1 mouse cellular context compared by ENCODE assay signal in genomic region chr4:115038242-115038641, GRCm38 (mm10).
TF ChIP-seq lines count a peak whose summit lies in the region.

No protein-coding gene starts in this region.

TF ChIP-seq in MEL, 35 proteins besides CTCF, POLR2A, EP300 and RAD21 (continued from another document):
- TF ChIP-seq NRF1 (IDR thresholded peaks at IDR 0.05; ENCODE audit: insufficient read depth, low read depth, low read length, poor library complexity, severe bottlenecking) = no peak
- 0 out of 2 replicates have a peak, but pooled peaks have one; percentile 19 for TF ChIP-seq ZNF384 (IDR thresholded peaks at IDR 0.05; ENCODE audit: low read depth, low read length)
- TF ChIP-seq BHLHE40 (IDR thresholded peaks at IDR 0.05; ENCODE audit: borderline replicate concordance, low read depth, low read length) = 0 out of 2 replicates have a peak, but pooled peaks have one; percentile 34
- TF ChIP-seq POLR2AphosphoS2 (IDR thresholded peaks at IDR 0.05; ENCODE audit: low read length) = no peak
- 0 out of 2 replicates have a peak, but pooled peaks have one; percentile 29 for TF ChIP-seq MYB (IDR thresholded peaks at IDR 0.05; ENCODE audit: low read depth, low read length)
- no peak for TF ChIP-seq E2F4 (IDR thresholded peaks at IDR 0.05; ENCODE audit: borderline replicate concordance, low read depth, low read length)
- no peak for TF ChIP-seq HCFC1 (IDR thresholded peaks at IDR 0.05; ENCODE audit: low read depth, low read length)
- no peak for TF ChIP-seq MXI1 (IDR thresholded peaks at IDR 0.05; ENCODE audit: low read depth, low read length)
- TF ChIP-seq USF1 (IDR thresholded peaks at IDR 0.05; ENCODE audit: low read depth, low read length) = no peak
- TF ChIP-seq SIN3A (IDR thresholded peaks at IDR 0.05; ENCODE audit: low read length) = peak; percentile 53; the same call in 1 of the 2 replicates
- no peak for TF ChIP-seq USF2 (IDR thresholded peaks at IDR 0.05; ENCODE audit: borderline replicate concordance in 1 of 2, insufficient read depth in 1 of 2, low read depth in 1 of 2, low read length in 2 of 2)
- TF ChIP-seq JUND (IDR thresholded peaks at IDR 0.05; ENCODE audit: low read depth, low read length) = no peak
- no peak for TF ChIP-seq MEF2A (IDR thresholded peaks at IDR 0.05; ENCODE audit: extremely low read depth, insufficient replicate concordance, low read depth, low read length, poor library complexity, severe bottlenecking)
- no peak for TF ChIP-seq GABPA (IDR thresholded peaks at IDR 0.05; ENCODE audit: low read depth, low read length)
- TF ChIP-seq RCOR1 (IDR thresholded peaks at IDR 0.05; ENCODE audit: low read depth, low read length) = 0 out of 2 replicates have a peak, but pooled peaks have one; percentile 23
- peak; percentile 84 for TF ChIP-seq MAX (IDR thresholded peaks at IDR 0.05; ENCODE audit: low read length)
- no peak for TF ChIP-seq CHD2 (IDR thresholded peaks at IDR 0.05; ENCODE audit: low read length)
- 0 out of 2 replicates have a peak, but pooled peaks have one; percentile 52 for TF ChIP-seq ZKSCAN1 (IDR thresholded peaks at IDR 0.05; ENCODE audit: low read depth, low read length)
- 0 out of 2 replicates have a peak, but pooled peaks have one; percentile 12 for TF ChIP-seq TCF12 (IDR thresholded peaks at IDR 0.05; ENCODE audit: low read depth, low read length)
- no peak for TF ChIP-seq CHD1 (IDR thresholded peaks at IDR 0.05; ENCODE audit: low read depth, low read length)
- TF ChIP-seq ZC3H11A (IDR thresholded peaks at IDR 0.05; ENCODE audit: low read depth, low read length) = peak; percentile 72
- 0 out of 2 replicates have a peak, but pooled peaks have one; percentile 14 for TF ChIP-seq TBP (IDR thresholded peaks at IDR 0.05; ENCODE audit: low read depth, low read length)
- no peak for TF ChIP-seq NELFE (IDR thresholded peaks at IDR 0.05; ENCODE audit: low read depth, low read length)
- peak; percentile 93 for TF ChIP-seq SMC3 (IDR thresholded peaks at IDR 0.05; ENCODE audit: low read depth, low read length)
- TF ChIP-seq GATA1 (IDR thresholded peaks at IDR 0.05; ENCODE audit: low read depth, low read length) = peak; percentile 93
- no peak for TF ChIP-seq ETS1 (IDR thresholded peaks at IDR 0.05; ENCODE audit: low read depth, low read length)
- TF ChIP-seq MYC (IDR thresholded peaks at IDR 0.05; ENCODE audit: low read depth, low read length) = peak; percentile 94
- 0 out of 2 replicates have a peak, but pooled peaks have one; percentile 35 for TF ChIP-seq ELF1 (IDR thresholded peaks at IDR 0.05; ENCODE audit: low read depth, low read length)
- TF ChIP-seq MAZ (IDR thresholded peaks at IDR 0.05; ENCODE audit: low read depth, low read length) = peak; percentile 61
- TF ChIP-seq UBTF (IDR thresholded peaks at IDR 0.05; ENCODE audit: borderline replicate concordance, insufficient read depth, low read depth, low read length) = no peak
- no peak for TF ChIP-seq ZMIZ1 (IDR thresholded peaks at IDR 0.05; ENCODE audit: low read depth, low read length)
- TF ChIP-seq KAT2A (conservative IDR thresholded peaks at IDR 0.05; ENCODE audit: low read depth, low read length) = no peak
- no peak for TF ChIP-seq POLR2AphosphoS5 (IDR thresholded peaks at IDR 0.05; ENCODE audit: borderline replicate concordance, low read depth, low read length)
TF ChIP-seq in MEL: peak in this region for 15.
